Mouse (Mus musculus) B cell, adult 67 days (primary cell): ENCODE data around the gene Vmn2r92. TPM values are rescaled to one million over a fixed set of nuclear protein-coding genes. Genes with fewer than 3 reads are reported as not detected.

Source experiments
- total RNA-seq, 2 experiments: library from RNA; stranded (reverse); gene quantifications; 4 replicates each; pipeline ENCODE4 v1.2.4; 2023

Vmn2r92 gene
- total RNA-seq = not detected

DNA sequence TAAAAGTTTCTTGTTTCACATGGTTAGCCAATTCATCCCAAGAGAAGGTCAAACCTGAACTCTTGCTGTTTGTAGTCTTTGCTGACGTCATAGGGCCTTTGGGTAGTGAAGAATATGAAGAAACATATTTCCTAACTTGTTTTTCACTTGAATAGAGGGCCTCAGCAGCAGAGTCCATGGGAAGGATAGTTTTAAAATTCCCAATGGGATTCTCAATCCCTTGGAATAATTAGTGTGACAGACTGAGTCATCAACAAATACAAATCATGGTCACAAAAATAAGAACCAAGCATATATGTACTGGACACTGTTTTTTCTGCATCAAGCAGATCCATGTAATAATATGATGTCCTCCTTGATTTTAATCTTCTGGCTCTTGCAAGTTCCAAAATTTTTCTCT is at the start of gene Vmn2r92:
TSS of gene Vmn2r92 (plus strand) at position 301 of the 400 bp plus-strand sequence.

Other genes starting within 250 kb of the Vmn2r92 start
- not detected for gene Fpr-rs4, start 130.2 kb upstream of the Vmn2r92 start, total RNA-seq
- not detected for gene Vmn2r124, start 102.5 kb upstream of the Vmn2r92 start, total RNA-seq
- not detected for gene Vmn2r91, start 66.9 kb upstream of the Vmn2r92 start, total RNA-seq
- not detected for gene Vmn2r94, start 125.9 kb downstream of the Vmn2r92 start, total RNA-seq
- gene Vmn2r93, start 146.2 kb downstream of the Vmn2r92 start, total RNA-seq = not detected